Mouse (Mus musculus) forebrain, embryonic 10.5 days (tissue): Measurements from ENCODE around the gene Trim56. TPM values are rescaled to one million over a fixed set of nuclear protein-coding genes. Genes with fewer than 3 reads are reported as not detected.

Experiments used
- DNase-seq: peaks from one replicate; pipeline ENCODE4 v3.0.0-alpha.2; 2017; ENCODE audit warnings: low spot score; ENCODE audit errors: extremely low spot score
- H3K27ac ChIP-seq: fragments of 300-500 bp; sonication (generic); 2 replicates; pipeline ENCODE4 v1.5.1; 2016; ENCODE audit warnings: mild to moderate bottlenecking
- H3K27me3 ChIP-seq: fragments of 300-500 bp; sonication (generic); 2 replicates; pipeline ENCODE4 v1.6.1; 2016; ENCODE audit warnings: mild to moderate bottlenecking; ENCODE audit not compliant: poor library complexity, severe bottlenecking
- H3K36me3 ChIP-seq: fragments of 300-500 bp; sonication (generic); replicated peaks from 2 replicates; pipeline ENCODE4 v1.6.1; 2016; ENCODE audit warnings: mild to moderate bottlenecking, moderate library complexity
- H3K4me1 ChIP-seq: fragments of 300-500 bp; sonication (generic); 2 replicates; pipeline ENCODE4 v1.6.1; 2016
- H3K4me3 ChIP-seq: fragments of 300-500 bp; sonication (generic); 2 replicates; pipeline ENCODE4 v1.5.1; 2016; ENCODE audit warnings: mild to moderate bottlenecking, moderate library complexity
- H3K9me3 ChIP-seq: fragments of 300-500 bp; sonication (generic); 2 replicates; pipeline ENCODE4 v1.6.1; 2016; ENCODE audit warnings: mild to moderate bottlenecking, moderate library complexity
- WGBS: fragments of 180-500 bp; shearing (Covaris S2); methylation state at CpG from one replicate; pipeline ENCODE4 v1.1.7; 2016; 5-methylcytosine and 5-hydroxymethylcytosine counted together
- polyA plus RNA-seq: library from polyadenylated mRNA; unstranded; fragments of >200 nt; fragmentation: Nextera tagmentation; extraction: Ambion mirVana; gene quantifications from 2 replicates; pipeline ENCODE4 v1.2.1, GENCODE M21; 2016

Trim56 gene
- polyA plus RNA-seq, 1 experiment from 2014 or later, result 5.0 TPM

GRCm38 (mm10) chr5:137068711-137069110 lies 47.3 kb downstream of the Trim56 start:
- no peak for DNase-seq
- WGBS, result 83% methylated on average over 4 of the region's 4 CpGs
- Histone ChIP-seq H3K27me3 (no peaks in the 10 kb centered on the region), H3K4me3 (no peak overlapping the region), H3K27ac (no peak overlapping the region), H3K4me1 (peaks cover 14% of the 10 kb centered on the region), H3K9me3 (no peaks in the 10 kb centered on the region), H3K36me3 (no peaks in the 10 kb centered on the region)

GRCm38 (mm10) chr5:137065923-137066322 lies 50.1 kb downstream of the Trim56 start:
- Histone ChIP-seq H3K9me3 (no peaks in the 10 kb centered on the region), H3K36me3 (no peaks in the 10 kb centered on the region), H3K27ac (no peak overlapping the region), H3K27me3 (no peaks in the 10 kb centered on the region), H3K4me1 (no peaks in the 10 kb centered on the region), H3K4me3 (no peak overlapping the region)
- WGBS, result 86% methylated on average over 8 of the region's 8 CpGs
- DNase-seq, result no peak

- H3K9me3 ChIP-seq, result no peaks in the 10 kb centered on the region
- no peaks in the 10 kb centered on the region for H3K36me3 ChIP-seq
- WGBS, result 77% methylated on average over 6 of the region's 6 CpGs
- H3K4me3 ChIP-seq, result no peak overlapping the region
- no peak for DNase-seq
- no peaks in the 10 kb centered on the region for H3K4me1 ChIP-seq
- no peak overlapping the region for H3K27ac ChIP-seq
- H3K27me3 ChIP-seq, result no peaks in the 10 kb centered on the region
These were observed 50.6 kb downstream of the Trim56 start for GRCm38 (mm10) chr5:137065454-137065853.

- Histone ChIP-seq H3K27me3 (no peaks in the 10 kb centered on the region), H3K4me1 (0 out of 2 replicates have a peak, but pooled peaks cover 5% of the 10 kb centered on the region), H3K4me3 (no peak overlapping the region), H3K36me3 (no peaks in the 10 kb centered on the region), H3K9me3 (no peaks in the 10 kb centered on the region), H3K27ac (no peak overlapping the region)
- WGBS, result 91% methylated on average over 5 of the region's 5 CpGs
- DNase-seq, result no peak
These were observed 53.4 kb downstream of the Trim56 start for GRCm38 (mm10) chr5:137062601-137063000.

- H3K36me3 ChIP-seq, result no peaks in the 10 kb centered on the region
- no peak overlapping the region for H3K4me3 ChIP-seq
- H3K27me3 ChIP-seq, result no peaks in the 10 kb centered on the region
- H3K4me1 ChIP-seq, result 0 out of 2 replicates have a peak, but pooled peaks cover 5% of the 10 kb centered on the region
- H3K9me3 ChIP-seq, result no peaks in the 10 kb centered on the region
- DNase-seq, result no peak
- no peak overlapping the region for H3K27ac ChIP-seq
- WGBS, result 27% methylated on average over 12 of the region's 12 CpGs
These were observed 54.1 kb downstream of the Trim56 start for GRCm38 (mm10) chr5:137061809-137062481.

Other genes with a start within 250 kb of the Trim56 start
- gene Col26a1, start 233.0 kb downstream of the Trim56 start, polyA plus RNA-seq, result 48.6 and 48.9 TPM in 2 replicates
- gene Ift22, start 208.1 kb downstream of the Trim56 start, polyA plus RNA-seq, result 107 and 113 TPM in 2 replicates
- gene Fis1, start 162.9 kb downstream of the Trim56 start, polyA plus RNA-seq, result 243 and 263 TPM in 2 replicates
- 0.35 and 0.52 TPM in 2 replicates for gene Cldn15, start 149.6 kb downstream of the Trim56 start, polyA plus RNA-seq
- gene Plod3, start 129.2 kb downstream of the Trim56 start, polyA plus RNA-seq, result 35.7 and 40.7 TPM in 2 replicates
- 102 and 107 TPM in 2 replicates for gene Znhit1, start 128.2 kb downstream of the Trim56 start, polyA plus RNA-seq
- gene Vgf, start 89.8 kb downstream of the Trim56 start, polyA plus RNA-seq, result 0.35 TPM in 1 of 2 replicates, not detected in the other
- 195 and 198 TPM in 2 replicates for gene Ap1s1, start 70.1 kb downstream of the Trim56 start, polyA plus RNA-seq
- gene Serpine1, start 43.9 kb downstream of the Trim56 start, polyA plus RNA-seq, result 0.10 and 0.17 TPM in 2 replicates
- gene Muc3, start 33.1 kb upstream of the Trim56 start, polyA plus RNA-seq, result not detected in 2 replicates
- gene Muc3a, start 96.2 kb upstream of the Trim56 start, polyA plus RNA-seq, result not detected in 2 replicates
- 1.9 and 2.3 TPM in 2 replicates for gene Ache, start 171.3 kb upstream of the Trim56 start, polyA plus RNA-seq
- gene Ufsp1, start 178.4 kb upstream of the Trim56 start, polyA plus RNA-seq, result 10.3 and 10.4 TPM in 2 replicates
- 205 and 209 TPM in 2 replicates for gene Srrt, start 191.5 kb upstream of the Trim56 start, polyA plus RNA-seq
- 70.3 and 73.0 TPM in 2 replicates for gene Trip6, start 198.2 kb upstream of the Trim56 start, polyA plus RNA-seq
- 10.6 and 11.8 TPM in 2 replicates for gene Slc12a9, start 217.4 kb upstream of the Trim56 start, polyA plus RNA-seq
- gene Ephb4, start 233.9 kb upstream of the Trim56 start, polyA plus RNA-seq, result 31.9 and 33.5 TPM in 2 replicates